Mouse (Mus musculus) mesoderm, embryonic 11.5 days (tissue): Measurements from ENCODE around the gene Vars.
"Not testable (repeated sequence)": the region's sequence is repeated elsewhere in the genome, so short reads cannot be mapped to it uniquely, and the experiment has no call there.

Experiments used
- DNase-seq: peaks from one replicate; pipeline ENCODE4 v3.0.0-alpha.2; 2012; ENCODE audit warnings: low read depth, low spot score

Gene Vars

DNA sequence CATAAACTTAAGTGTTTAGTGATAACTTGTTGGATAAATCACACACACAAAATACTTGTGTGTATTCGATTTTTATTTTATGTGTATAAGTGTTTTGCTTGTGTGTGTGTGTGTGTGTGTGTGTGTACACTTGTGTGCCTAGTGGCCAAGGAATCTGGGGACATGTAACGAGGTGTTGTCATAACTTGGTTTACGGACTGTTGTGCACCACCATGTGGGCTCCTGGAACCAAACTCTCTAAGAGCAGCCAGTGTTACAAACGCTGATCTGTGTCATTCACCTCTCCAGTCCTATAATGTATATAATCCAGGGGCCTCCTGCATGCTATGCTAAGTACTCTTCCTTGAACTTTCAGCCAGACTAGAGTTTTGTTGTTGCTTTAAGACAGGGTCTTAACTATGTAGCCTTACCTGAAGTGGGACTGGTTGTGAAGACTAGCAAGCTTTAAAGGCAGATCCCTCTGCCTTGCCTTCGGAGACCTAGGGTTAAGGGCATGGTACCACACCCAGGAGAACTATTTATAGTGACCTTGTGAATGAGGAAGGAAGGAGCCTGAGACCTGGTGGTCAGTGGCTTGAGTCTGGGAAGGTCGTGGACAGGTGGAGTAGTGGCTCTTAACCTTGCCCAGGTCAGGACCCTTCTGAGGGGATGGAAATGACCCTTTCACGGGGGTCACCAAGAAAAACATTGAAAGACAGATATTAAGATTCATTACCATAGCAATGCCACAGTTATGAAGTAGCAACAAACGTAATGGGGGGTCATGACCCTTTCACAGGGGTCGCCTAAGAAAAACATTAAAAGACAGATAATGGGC lies 2.4 kb downstream of the Vars start:
- DNase-seq, result no peak

DNA sequence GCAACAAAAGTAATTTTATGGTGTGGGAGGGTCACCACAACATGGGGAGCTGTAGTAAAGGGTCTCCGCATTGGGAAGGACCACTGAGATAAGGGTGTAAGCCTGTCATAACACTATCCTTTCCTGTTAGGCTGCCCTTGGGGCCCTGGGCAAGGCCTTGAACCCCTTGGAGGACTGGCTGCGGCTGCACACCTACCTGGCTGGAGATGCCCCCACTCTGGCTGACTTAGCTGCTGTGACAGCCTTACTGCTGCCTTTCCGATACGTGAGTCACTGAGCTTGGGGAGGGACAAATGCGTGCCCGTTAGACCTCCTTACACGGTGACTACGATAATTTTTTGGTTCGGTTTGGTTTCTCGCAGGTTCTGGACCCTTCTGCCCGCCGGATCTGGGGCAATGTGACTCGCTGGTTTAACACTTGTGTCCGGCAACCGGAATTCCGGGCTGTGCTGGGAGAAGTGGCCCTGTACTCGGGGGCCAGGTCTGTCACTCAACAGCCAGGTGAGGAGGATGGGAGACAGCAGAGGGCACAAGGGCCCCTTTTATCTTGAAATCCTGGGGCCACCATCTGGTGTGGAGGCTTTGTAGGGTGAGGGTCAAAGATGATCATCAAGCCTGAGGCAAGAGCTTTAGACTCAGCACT lies 3.4 kb downstream of the Vars start:
- no peak for DNase-seq

DNA sequence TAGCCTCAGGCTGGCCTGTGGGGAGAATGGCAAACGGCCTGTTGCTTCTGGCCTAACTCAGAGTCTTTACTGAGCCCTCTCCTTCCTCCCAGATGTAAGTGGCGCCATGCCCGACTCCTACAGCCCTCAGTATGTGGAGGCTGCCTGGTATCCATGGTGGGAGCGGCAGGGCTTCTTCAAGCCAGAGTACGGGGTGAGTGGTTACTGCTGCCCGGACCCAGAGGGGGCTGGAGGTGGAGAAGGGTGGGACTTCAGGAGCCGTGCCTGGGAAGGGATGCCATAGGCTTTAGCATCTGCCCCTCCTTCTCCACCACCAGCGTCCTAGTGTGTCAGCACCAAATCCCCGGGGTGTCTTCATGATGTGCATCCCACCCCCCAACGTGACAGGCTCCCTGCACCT lies 4.4 kb downstream of the Vars start:
- no peak for DNase-seq

DNA sequence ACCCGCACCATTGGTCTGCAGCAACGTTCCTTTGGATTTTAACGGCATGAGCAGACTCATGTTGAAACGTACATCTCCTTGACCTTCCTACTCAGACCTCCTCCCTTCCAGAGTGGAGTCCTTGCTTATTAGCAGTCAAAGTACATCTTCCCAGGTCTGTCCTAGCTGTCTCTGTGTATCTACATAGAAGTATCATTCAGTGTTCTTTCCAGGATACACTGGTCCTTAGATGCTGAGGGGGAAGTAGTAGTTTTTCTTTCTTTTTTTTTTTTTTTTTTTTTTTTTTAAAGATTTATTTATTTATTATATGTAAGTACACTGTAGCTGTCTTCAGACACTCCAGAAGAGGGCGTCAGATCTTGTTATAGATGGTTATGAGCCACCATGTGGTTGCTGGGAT lies 5.1 kb downstream of the Vars start:
- not testable (repeated sequence) for DNase-seq

DNA sequence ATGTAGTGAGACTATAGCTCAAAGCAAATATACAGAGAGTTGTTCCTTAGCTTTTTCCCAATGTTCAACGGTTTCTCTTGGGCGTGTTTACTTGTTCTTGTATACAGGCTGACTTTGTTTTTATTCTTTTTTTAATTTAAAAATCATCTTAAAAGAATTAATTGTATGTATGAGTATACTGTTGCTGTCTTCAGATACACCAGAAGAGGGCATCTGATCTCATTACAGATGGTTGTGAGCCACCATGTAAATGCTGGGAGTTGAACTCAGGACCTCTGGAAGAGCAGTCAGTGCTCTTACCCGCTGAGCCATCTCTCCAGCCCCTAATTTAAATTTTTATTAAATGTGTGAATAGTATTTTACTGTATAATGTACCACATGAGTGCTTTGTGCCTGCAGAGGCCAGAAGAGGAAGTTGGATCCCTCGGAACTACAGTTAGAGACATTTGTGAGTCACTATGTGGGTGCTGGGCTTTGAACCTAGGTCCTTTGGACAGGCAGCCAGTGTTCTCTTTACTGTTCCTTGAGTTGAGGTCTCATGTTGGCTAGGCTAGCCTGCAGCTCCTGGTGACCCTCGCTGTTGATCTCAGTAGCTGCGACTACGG lies 6.7 kb downstream of the Vars start:
- DNase-seq, result no peak

DNA sequence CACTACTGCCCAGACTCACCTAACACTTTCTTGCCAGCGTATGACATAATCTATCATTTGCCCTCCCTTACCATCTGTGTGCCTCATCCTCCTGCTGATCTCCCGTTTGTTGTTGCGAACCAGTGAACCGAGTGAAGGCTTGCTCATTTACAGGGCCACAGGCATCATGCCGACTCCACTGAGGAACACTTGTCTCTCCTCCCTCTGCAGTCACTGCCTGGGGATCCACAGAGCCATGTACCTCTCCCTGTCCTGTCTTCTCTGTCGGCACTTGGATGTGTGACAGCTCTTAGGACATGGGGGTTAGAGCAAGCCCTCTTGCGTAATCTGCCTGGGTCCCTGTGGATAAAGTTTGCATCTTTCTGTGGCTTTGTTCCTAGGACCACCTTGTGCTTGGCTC lies 8.8 kb downstream of the Vars start:
- DNase-seq, result no peak

DNA sequence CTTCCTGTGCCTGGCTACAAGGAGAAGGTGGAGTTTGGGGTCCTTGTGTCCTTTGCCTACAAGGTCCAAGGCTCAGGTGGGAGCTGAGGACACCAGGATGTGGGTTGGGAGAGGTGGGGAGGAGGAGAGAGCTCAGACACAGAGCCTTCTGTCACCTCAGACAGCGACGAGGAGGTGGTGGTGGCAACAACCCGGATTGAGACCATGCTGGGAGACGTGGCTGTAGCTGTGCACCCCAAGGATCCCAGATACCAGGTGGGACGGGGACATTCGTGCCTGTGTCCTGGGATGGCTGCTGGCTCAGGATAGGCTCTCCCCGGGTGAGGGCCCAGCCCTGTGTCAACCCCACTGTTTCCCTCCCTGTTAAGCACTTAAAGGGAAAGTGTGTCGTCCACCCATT lies 10.7 kb downstream of the Vars start:
- no peak for DNase-seq

DNA sequence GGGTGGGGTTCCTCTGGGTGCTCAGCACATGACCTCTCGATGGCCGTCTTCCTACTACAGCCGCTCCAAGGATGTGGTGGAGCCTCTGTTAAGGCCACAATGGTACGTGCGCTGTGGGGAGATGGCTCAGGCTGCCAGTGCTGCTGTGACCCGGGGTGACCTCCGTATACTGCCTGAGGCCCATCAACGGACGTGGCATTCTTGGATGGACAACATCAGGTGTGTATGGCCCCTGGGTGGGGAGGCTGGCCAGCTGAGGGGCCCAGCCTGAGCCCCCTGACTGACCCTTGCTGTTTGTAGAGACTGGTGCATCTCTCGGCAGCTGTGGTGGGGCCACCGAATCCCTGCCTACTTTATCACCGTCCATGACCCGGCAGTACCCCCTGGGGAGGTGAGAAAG lies 11.6 kb downstream of the Vars start:
- no peak for DNase-seq

DNA sequence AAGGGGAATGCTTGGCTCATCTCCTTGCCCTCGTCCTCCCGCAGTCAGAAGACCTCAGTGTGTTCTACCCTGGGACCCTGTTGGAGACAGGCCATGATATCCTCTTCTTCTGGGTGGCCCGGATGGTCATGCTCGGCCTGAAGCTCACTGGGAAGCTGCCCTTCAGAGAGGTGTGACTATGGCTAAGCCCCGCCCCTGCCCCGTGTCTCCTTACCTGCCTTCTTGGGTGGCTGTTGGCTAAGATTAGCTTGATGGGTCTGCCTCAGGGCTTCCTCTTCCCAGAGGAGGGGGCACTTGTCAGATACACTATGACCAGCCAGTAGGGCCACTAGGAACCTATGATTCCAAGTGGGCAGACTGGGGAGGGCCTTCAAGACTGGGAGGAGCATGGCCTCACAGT lies 12.4 kb downstream of the Vars start:
- no peak for DNase-seq

DNA sequence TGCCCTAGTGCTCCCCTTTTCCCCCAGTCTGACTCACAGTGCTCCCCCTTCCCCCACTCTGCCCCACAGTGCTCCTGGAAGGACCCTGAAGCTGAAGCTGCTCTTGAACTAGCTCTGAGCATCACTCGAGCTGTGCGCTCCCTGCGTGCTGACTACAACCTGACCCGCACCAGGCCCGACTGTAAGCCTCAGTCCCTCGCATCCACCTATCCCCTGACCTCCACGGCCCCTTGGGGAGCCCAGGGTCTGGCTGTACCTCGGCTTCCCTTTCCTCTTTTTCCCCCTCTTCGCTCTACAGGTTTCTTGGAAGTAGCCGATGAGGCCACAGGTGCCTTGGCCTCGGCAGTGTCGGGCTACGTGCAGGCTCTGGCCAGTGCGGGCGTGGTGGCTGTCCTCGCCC lies 14.5 kb downstream of the Vars start:
- DNase-seq, result no peak

DNA sequence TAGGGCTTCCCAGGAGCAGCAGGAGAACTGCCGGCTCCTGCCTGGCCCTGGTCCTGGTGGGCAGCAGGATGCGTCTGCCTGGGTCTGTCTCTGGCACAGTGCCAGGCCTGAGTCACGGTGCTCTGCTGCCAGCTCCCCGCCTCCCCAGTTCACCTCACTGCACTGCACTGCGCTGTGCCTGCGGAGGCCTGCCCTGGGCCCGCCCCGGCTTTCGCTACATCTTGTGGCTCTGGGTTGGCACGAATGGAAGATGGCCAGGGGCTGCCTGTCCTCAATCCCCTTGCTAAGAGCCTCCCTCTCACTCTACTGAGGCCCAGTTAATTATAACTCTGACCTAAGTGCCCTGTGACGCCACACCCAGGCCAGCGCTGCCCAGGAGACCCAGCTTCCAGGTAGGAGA lies 15.6 kb downstream of the Vars start, which contains the start of gene Vwa7:
Vwa7 (plus strand) TSS at position 204 of the 400 bp plus-strand sequence.
- DNase-seq, result no peak

DNA sequence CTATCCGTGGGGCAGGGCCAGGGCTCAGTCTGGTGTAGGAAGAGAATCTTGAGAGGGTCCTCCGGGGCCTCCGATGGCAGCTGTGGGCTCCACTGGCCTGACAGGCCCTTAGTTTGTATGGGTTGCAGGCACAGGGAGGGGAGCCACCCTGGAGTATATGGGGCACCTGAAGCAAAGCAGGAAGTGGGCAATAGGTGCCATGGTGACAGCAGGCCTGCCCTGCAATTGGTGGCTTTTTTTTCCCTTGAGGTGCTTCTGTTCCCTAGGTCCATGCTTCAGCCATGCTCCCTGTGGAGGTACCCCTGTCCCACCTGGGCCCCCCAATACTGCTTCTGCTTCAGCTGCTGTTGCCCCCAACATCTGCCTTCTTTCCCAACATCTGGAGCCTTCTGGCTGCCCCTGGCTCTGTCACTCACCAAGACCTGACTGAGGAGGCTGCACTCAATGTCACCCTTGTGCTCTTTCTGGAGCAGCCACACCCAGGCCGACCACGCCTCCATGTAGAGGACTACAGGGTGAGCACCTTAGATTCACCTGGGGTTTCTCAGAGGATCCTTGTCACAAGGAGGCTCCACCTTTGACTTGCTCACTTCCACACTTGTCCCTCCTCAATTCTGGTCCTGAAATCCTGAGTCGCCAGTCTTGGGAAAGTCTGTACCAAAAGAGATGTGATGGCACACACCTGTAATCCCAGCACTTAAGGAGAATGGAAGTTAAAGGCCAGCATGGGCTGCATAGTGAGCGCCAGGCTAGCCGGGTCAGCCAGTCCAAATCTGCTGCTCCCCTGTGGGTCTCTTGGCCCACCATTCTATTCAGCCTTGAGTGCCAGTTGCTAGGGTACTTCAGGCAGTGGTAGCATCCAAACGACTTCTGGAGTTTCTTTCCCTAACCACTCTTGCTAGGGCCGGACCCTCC lies 16.3 kb downstream of the Vars start:
- DNase-seq, result no peak

DNA sequence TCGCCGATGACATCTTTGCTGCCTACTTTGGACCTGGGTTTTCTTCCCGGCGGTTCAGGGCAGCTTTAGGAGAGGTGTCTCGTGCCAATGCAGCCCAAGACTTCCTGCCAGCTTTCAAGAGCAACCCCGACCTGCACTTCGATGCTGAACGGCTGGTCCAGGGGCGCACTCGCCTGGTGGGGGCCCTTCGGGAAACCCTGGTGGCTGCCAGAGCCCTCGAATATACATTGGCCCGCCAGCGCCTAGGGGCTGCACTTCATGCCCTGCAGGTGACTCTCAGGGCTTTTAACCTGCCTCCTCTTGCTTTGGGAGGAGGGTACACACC lies 16.9 kb downstream of the Vars start:
- no peak for DNase-seq

DNA sequence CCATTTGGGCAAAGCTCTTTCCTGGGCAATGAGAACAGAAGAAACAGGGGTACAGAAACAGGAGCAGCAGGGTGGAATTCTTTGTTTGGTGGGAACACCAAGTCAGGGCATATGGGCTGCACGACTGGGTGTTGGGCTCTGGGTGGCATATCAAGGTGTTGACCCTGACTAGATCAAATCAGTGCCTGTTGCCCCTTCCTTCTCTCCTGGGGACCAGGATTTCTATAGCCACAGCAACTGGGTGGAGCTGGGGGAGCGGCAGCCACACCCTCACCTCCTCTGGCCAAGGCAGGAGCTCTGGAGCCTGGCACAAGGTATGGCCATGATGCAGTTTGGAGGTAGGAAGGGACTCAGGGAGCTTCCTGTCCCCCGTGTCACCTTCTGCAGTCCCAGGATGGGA lies 17.4 kb downstream of the Vars start:
- no peak for DNase-seq

DNA sequence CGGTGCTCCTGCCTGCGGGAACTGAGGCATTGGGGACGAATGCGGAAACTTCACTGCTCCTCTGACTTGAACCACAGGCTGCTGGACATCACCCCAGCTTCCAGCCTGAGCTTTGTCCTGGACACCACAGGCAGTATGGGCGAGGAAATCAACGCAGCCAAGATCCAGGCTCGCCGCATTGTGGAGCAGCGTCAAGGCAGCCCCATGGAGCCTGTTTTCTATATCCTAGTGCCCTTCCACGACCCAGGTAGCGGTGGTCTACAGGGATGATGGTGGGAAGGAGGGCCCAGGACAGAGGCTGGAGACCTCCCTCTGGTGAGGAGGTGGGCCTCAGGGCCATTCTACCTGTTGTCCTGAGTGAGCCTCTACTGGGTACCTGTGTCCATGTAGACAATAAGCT lies 19.1 kb downstream of the Vars start:
- DNase-seq, result no peak

DNA sequence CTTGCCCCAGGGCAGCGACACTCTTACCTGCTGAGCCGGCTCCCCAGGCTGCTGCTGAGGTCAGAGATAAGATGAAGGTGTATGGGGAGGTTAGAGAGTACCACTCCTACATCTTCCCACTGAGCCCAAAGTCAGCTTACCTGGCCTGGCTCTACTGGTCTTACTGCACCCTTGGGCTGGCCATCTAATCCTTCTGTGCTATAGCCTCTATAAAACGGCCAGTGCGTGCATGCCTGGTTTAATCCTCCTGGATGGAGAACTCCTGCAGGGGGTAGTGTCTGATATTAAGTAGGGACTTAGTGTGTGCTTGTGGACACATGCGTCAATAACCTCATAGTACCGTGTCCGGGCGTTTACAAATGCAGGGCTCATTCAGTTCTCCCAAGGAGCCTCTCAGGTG lies 19.8 kb downstream of the Vars start:
- no peak for DNase-seq

DNA sequence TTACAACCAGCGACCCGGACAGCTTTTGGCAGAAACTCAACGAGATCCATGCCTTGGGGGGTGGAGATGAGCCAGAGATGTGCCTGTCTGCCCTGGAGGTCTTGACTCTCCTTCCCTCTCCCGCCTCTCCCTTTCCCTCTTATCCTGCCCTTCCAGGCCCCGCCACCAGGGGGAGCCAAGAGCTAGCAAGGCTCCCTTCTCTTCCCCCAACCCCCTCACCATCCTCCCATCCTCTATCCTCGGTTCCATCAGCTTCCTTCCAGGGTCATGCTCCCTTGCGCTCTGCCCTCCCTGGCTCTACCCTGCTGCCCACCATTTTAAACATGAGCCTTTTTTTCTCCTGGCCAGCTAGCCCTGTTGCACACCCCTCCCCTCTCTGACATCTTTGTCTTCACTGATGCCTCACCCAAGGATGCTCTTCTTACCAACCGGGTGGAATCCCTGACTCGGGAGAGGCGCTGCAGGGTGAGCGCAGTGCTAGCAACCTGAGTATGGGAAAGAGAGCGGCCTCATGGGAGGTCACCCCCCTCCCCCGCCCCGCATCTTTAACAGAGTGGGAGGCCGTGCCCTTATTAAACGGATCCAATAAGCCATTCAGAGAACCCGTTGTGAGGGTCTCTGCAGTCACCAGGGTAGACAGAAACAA lies 20.5 kb downstream of the Vars start:
- DNase-seq, result peak; percentile 90

DNA sequence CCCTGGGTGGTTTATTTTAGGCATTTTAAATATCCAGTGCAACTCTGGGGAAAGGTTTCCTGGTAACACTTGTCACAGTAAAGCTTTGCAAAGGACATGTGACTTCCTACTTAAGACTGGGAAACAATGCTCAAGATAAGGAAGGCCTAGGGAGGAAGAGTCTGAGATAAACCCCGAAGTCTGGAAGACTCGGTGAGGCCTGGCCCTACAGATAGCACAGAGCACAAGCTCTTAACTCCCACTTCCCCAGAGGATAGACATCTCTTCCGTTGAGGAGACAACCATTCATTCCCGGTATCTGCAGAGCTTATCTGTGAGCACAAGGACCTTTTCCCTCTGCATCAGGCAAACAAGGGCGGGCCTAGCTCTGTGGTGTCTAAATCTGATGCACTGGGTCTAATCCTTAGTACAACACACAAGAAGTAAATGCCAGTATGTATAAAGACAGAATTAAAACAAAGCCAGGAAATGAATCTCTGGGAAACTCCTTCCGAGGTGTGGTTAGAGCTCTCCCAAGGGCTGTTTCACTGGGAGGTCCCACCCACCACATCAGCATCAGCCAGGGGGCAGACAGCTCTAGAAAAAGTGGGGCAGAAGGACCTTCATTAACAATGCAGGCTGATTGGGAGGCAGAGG lies 21.2 kb downstream of the Vars start:
- DNase-seq, result no peak

DNA sequence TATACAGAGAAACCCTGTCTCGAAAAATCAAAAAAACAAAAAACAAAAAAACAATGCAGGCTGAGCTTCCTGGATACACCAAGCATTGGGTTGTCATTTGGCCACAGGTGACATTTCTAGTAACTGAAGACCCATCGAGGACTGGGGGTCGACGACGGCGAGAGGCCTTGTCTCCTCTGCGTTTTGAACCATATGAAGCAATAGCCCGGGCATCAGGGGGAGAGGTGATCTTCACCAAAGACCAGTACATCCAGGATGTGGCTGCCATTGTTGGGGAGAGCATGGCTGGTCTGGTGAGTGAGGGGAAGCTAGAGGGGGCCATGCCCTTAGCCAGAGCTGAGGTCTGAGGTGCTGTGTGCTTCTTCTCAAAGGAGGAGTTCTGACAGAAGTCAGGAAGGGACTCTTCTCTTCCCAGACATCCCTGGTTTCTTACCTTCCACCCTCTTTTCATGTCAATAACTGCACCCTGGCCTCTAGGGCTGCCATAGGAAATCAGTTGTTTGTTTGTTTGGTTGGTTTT lies 21.8 kb downstream of the Vars start:
- no peak for DNase-seq

DNA sequence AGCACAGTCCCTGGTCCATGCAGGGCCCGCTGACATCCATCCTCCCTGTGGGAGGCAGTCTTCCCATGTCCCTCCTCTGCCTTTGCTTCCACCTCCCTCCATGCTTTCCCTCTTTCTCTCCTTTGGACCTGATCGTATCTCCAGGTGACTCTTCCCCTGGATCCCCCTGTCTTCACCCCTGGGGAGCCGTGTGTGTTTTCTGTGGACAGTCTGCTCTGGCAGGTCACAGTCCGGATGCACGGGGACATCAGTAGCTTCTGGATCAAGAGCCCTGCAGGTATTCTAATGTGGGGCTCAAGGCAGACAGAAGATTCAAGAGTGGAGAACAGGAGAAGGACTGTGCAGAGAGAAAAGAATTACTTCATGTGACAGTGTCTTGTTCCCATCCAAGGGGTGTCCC lies 22.4 kb downstream of the Vars start:
- no peak for DNase-seq

DNA sequence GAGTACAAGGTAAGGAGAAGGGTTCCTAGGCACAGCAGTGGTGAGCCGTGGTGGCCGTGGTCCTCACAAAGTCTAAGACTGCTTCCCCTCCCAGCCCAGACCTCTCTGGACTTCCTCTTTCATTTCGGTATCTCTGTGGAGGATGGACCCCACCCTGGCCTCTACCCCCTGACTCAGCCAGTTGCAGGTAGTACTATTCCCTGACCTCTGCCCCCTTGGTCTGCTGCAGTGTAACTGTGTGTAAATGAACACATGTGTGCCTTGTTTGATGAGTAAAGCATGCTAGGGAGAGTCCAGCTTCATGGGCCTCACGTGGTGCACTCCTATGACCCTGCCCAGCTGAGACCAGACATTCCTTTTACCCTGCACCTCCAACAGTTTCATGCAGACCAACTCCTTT lies 23.0 kb downstream of the Vars start:
- no peak for DNase-seq
